Mouse (Mus musculus): ENCODE data around the gene Cabin1.

DNA sequence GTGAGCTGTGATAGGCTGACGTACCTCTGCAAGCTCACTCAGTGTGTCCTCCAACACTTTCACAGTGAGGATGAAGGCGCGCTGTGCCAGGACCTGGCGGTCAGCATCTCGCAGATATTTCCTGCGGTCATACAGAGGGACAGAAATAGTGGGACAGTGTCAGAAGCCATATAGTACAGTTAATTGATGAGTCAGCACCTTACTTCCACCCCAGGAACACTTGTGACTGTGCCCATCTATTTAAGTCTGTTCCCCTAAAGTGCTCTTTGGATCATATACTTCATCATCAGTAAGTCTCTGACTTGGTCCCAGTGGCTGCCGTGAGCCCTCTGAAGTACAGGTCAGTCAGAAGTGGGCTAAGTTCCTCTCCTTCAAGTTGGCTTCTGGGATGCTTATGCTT is 106.4 kb downstream of the Cabin1 start:
- TF ChIP-seq CTCF (IDR thresholded peaks at IDR 0.05) (no peak), EP300 (IDR thresholded peaks at IDR 0.05) (no peak)
